Mouse (Mus musculus): ENCODE data around the gene Stx4a. TPM values are rescaled to one million over a fixed set of nuclear protein-coding genes. Genes with fewer than 3 reads are reported as not detected.
"Not testable (repeated sequence)": the region's sequence is repeated elsewhere in the genome, so short reads cannot be mapped to it uniquely, and the experiment has no call there.

Stx4a gene
- polyA plus RNA-seq, 1 experiment from 2014 or later: 28.0 TPM

- DNase-seq (ENCODE audit: low spot score); H3K9ac ChIP-seq (ENCODE audit: low read depth, low read length); H3K27ac ChIP-seq (replicated peaks; ENCODE audit: low read depth, low read length); ATAC-seq (ENCODE audit: low read depth); H3K27me3 ChIP-seq (replicated peaks; ENCODE audit: control insufficient read depth, insufficient read depth, low read length); H3K4me1 ChIP-seq (ENCODE audit: control insufficient read depth, insufficient read depth, low read length); H3K9me3 ChIP-seq (ENCODE audit: control insufficient read depth, low read length): not testable (repeated sequence)
- Histone ChIP-seq H3K4me2 (ENCODE audit: low read depth, low read length) (peak overlapping the region; percentile 82), H3K4me3 (ENCODE audit: low read depth, low read length) (peak overlapping the region; percentile 57), H3K36me3 (ENCODE audit: control insufficient read depth, insufficient read depth, low read length) (peaks cover 20% of the 10 kb centered on the region)
- WGBS: 74% methylated on average over 7 of the region's 7 CpGs
Observed at GRCm38 (mm10) chr7:127895891-127896290, 71.8 kb downstream of the Stx4a start.

- WGBS: 66% methylated on average over 13 of the region's 13 CpGs
- peaks cover 7% of the 10 kb centered on the region; the same call in 1 of the 2 replicates for H3K4me1 ChIP-seq (ENCODE audit: control insufficient read depth, insufficient read depth, low read length)
- H3K4me2 ChIP-seq (ENCODE audit: low read depth, low read length): no peak overlapping the region
- ATAC-seq (ENCODE audit: low read depth) (no peak), DNase-seq (ENCODE audit: low spot score) (peak; percentile 31)
- H3K9me3 ChIP-seq (ENCODE audit: control insufficient read depth, low read length): no peaks in the 10 kb centered on the region
- H3K4me3 ChIP-seq (ENCODE audit: low read depth, low read length): no peak overlapping the region
- no peak overlapping the region for H3K27ac ChIP-seq (replicated peaks; ENCODE audit: low read depth, low read length)
- peaks cover 20% of the 10 kb centered on the region for H3K36me3 ChIP-seq (ENCODE audit: control insufficient read depth, insufficient read depth, low read length)
- H3K27me3 ChIP-seq (replicated peaks; ENCODE audit: control insufficient read depth, insufficient read depth, low read length): no peaks in the 10 kb centered on the region
- no peak overlapping the region for H3K9ac ChIP-seq (ENCODE audit: low read depth, low read length)
Observed at GRCm38 (mm10) chr7:127896384-127896783, 72.3 kb downstream of the Stx4a start.

- Histone ChIP-seq H3K4me2 (ENCODE audit: low read depth, low read length) (no peak overlapping the region), H3K4me3 (ENCODE audit: low read depth, low read length) (no peak overlapping the region), H3K4me1 (ENCODE audit: control insufficient read depth, insufficient read depth, low read length) (peaks cover 7% of the 10 kb centered on the region; the same call in 1 of the 2 replicates), H3K9me3 (ENCODE audit: control insufficient read depth, low read length) (no peaks in the 10 kb centered on the region), H3K36me3 (ENCODE audit: control insufficient read depth, insufficient read depth, low read length) (peaks cover 13% of the 10 kb centered on the region), H3K9ac (ENCODE audit: low read depth, low read length) (no peak overlapping the region), H3K27ac (replicated peaks; ENCODE audit: low read depth, low read length) (no peak overlapping the region), H3K27me3 (replicated peaks; ENCODE audit: control insufficient read depth, insufficient read depth, low read length) (no peaks in the 10 kb centered on the region)
- 90% methylated on average over 7 of the region's 7 CpGs for WGBS
- DNase-seq (ENCODE audit: low spot score): no peak
- no peak for ATAC-seq (ENCODE audit: low read depth)
Observed at GRCm38 (mm10) chr7:127897542-127897941, 73.4 kb downstream of the Stx4a start.

- H3K27ac ChIP-seq (replicated peaks; ENCODE audit: low read depth, low read length): no peak overlapping the region
- H3K9me3 ChIP-seq (ENCODE audit: control insufficient read depth, low read length): no peaks in the 10 kb centered on the region
- H3K27me3 ChIP-seq (replicated peaks; ENCODE audit: control insufficient read depth, insufficient read depth, low read length): no peaks in the 10 kb centered on the region
- DNase-seq (ENCODE audit: low spot score) (no peak), ATAC-seq (ENCODE audit: low read depth) (no peak)
- H3K4me2 ChIP-seq (ENCODE audit: low read depth, low read length): no peak overlapping the region
- no peak overlapping the region for H3K4me3 ChIP-seq (ENCODE audit: low read depth, low read length)
- H3K36me3 ChIP-seq (ENCODE audit: control insufficient read depth, insufficient read depth, low read length): peaks cover 5% of the 10 kb centered on the region
- 42% methylated on average over 10 of the region's 10 CpGs for WGBS
- no peak overlapping the region for H3K9ac ChIP-seq (ENCODE audit: low read depth, low read length)
- peaks cover 7% of the 10 kb centered on the region; the same call in 1 of the 2 replicates for H3K4me1 ChIP-seq (ENCODE audit: control insufficient read depth, insufficient read depth, low read length)
Observed at GRCm38 (mm10) chr7:127898179-127898956, 74.3 kb downstream of the Stx4a start.

Other genes with a start within 250 kb of the Stx4a start
- 9.9 and 10.4 TPM in 2 replicates for gene Ccdc189, start 235.7 kb upstream of the Stx4a start, polyA plus RNA-seq (2014; fragmentation: Nextera tagmentation; extraction: Ambion mirVana)
- 35.9 and 47.7 TPM in 2 replicates for gene Rnf40, start 235.5 kb upstream of the Stx4a start, polyA plus RNA-seq (2014; fragmentation: Nextera tagmentation; extraction: Ambion mirVana)
- 13.0 and 17.9 TPM in 2 replicates for gene Zfp629, start 208.5 kb upstream of the Stx4a start, polyA plus RNA-seq (2014; fragmentation: Nextera tagmentation; extraction: Ambion mirVana)
- gene Bcl7c, start 115.4 kb upstream of the Stx4a start, polyA plus RNA-seq (2014; fragmentation: Nextera tagmentation; extraction: Ambion mirVana): 84.2 and 86.6 TPM in 2 replicates
- gene Ctf1, start 111.6 kb upstream of the Stx4a start, polyA plus RNA-seq (2014; fragmentation: Nextera tagmentation; extraction: Ambion mirVana): 20.9 and 23.8 TPM in 2 replicates
- gene Ctf2, start 92.1 kb upstream of the Stx4a start, polyA plus RNA-seq (2014; fragmentation: Nextera tagmentation; extraction: Ambion mirVana): 0.14 and 0.35 TPM in 2 replicates
- 3.0 and 3.8 TPM in 2 replicates for gene Fbxl19, start 79.8 kb upstream of the Stx4a start, polyA plus RNA-seq (2014; fragmentation: Nextera tagmentation; extraction: Ambion mirVana)
- gene Orai3, start 54.5 kb upstream of the Stx4a start, polyA plus RNA-seq (2014; fragmentation: Nextera tagmentation; extraction: Ambion mirVana): 10.4 and 11.9 TPM in 2 replicates
- 23.0 and 24.1 TPM in 2 replicates for gene Setd1a, start 47.6 kb upstream of the Stx4a start, polyA plus RNA-seq (2014; fragmentation: Nextera tagmentation; extraction: Ambion mirVana)
- 0.43 TPM in 1 of 2 replicates, not detected in the other for gene Gm49388, start 38.7 kb upstream of the Stx4a start, polyA plus RNA-seq (2014; fragmentation: Nextera tagmentation; extraction: Ambion mirVana)
- 22.2 and 23.5 TPM in 2 replicates for gene Hsd3b7, start 23.7 kb upstream of the Stx4a start, polyA plus RNA-seq (2014; fragmentation: Nextera tagmentation; extraction: Ambion mirVana)
- gene Stx1b, start 255 bp downstream of the Stx4a start, polyA plus RNA-seq (2014; fragmentation: Nextera tagmentation; extraction: Ambion mirVana): 3.4 and 5.2 TPM in 2 replicates
- gene Zfp646, start 51.9 kb downstream of the Stx4a start, polyA plus RNA-seq (2014; fragmentation: Nextera tagmentation; extraction: Ambion mirVana): 13.3 and 14.0 TPM in 2 replicates
- 11.2 and 14.7 TPM in 2 replicates for gene Zfp668, start 52.5 kb downstream of the Stx4a start, polyA plus RNA-seq (2014; fragmentation: Nextera tagmentation; extraction: Ambion mirVana)
- 1.8 and 2.4 TPM in 2 replicates for gene Prss53, start 66.7 kb downstream of the Stx4a start, polyA plus RNA-seq (2014; fragmentation: Nextera tagmentation; extraction: Ambion mirVana)
- gene Gm21974, start 71.2 kb downstream of the Stx4a start, polyA plus RNA-seq (2014; fragmentation: Nextera tagmentation; extraction: Ambion mirVana): not detected in 2 replicates
- 286 and 318 TPM in 2 replicates for gene Vkorc1, start 71.3 kb downstream of the Stx4a start, polyA plus RNA-seq (2014; fragmentation: Nextera tagmentation; extraction: Ambion mirVana)
- gene Bckdk, start 79.8 kb downstream of the Stx4a start, polyA plus RNA-seq (2014; fragmentation: Nextera tagmentation; extraction: Ambion mirVana): 121 and 125 TPM in 2 replicates
- gene Kat8, start 88.2 kb downstream of the Stx4a start, polyA plus RNA-seq (2014; fragmentation: Nextera tagmentation; extraction: Ambion mirVana): 31.7 and 35.5 TPM in 2 replicates
- gene Prss8, start 105.8 kb downstream of the Stx4a start, polyA plus RNA-seq (2014; fragmentation: Nextera tagmentation; extraction: Ambion mirVana): 11.1 and 11.3 TPM in 2 replicates
- gene Prss36, start 122.4 kb downstream of the Stx4a start, polyA plus RNA-seq (2014; fragmentation: Nextera tagmentation; extraction: Ambion mirVana): 10.6 and 11.1 TPM in 2 replicates
- gene Fus, start 143.2 kb downstream of the Stx4a start, polyA plus RNA-seq (2014; fragmentation: Nextera tagmentation; extraction: Ambion mirVana): 46.3 and 58.2 TPM in 2 replicates
- gene Pycard, start 169.6 kb downstream of the Stx4a start, polyA plus RNA-seq (2014; fragmentation: Nextera tagmentation; extraction: Ambion mirVana): 78.6 and 81.1 TPM in 2 replicates
- 4.2 and 5.3 TPM in 2 replicates for gene Trim72, start 179.7 kb downstream of the Stx4a start, polyA plus RNA-seq (2014; fragmentation: Nextera tagmentation; extraction: Ambion mirVana)
- 1.0 and 1.4 TPM in 2 replicates for gene Itgam, start 238.3 kb downstream of the Stx4a start, polyA plus RNA-seq (2014; fragmentation: Nextera tagmentation; extraction: Ambion mirVana)
- gene Gm49368, start 238.4 kb downstream of the Stx4a start, polyA plus RNA-seq (2014; fragmentation: Nextera tagmentation; extraction: Ambion mirVana): not detected in 2 replicates